Mouse (Mus musculus) v-Abl transformed pro-B cells (cell line): Measurements from ENCODE around the gene 4930404H24Rik.

Source experiments
- in situ Hi-C, 2 experiments: fragments of 400-800 bp; cut with MboI; formaldehyde crosslinking; loops; one replicate each; pipeline ENCODE4 v1.15.1; 2025; ENCODE audit not compliant: unreplicated experiment in 2 of 2

The 4930404H24Rik gene

GRCm38 (mm10) chr2:153499154-153499553, 6.6 kb downstream of the 4930404H24Rik start:
- in situ Hi-C loops, result loop anchor here in 1 of 2 experiments (25.0 kb wide), 1 partner anchor 438 kb away; the partner anchor contains the start of gene Bpifb4

- in situ Hi-C loops, result no loop called here
Observed at GRCm38 (mm10) chr2:153506385-153506784, 13.8 kb downstream of the 4930404H24Rik start.

- in situ Hi-C loops, result no loop called here
Observed at GRCm38 (mm10) chr2:153507969-153508368, 15.4 kb downstream of the 4930404H24Rik start.

GRCm38 (mm10) chr2:153508405-153508804, 15.8 kb downstream of the 4930404H24Rik start:
- in situ Hi-C loops, result no loop called here

GRCm38 (mm10) chr2:153509211-153510029, 16.8 kb downstream of the 4930404H24Rik start:
- in situ Hi-C loops, result no loop called here

GRCm38 (mm10) chr2:153510136-153510535, 17.5 kb downstream of the 4930404H24Rik start:
- in situ Hi-C loops, result no loop called here

GRCm38 (mm10) chr2:153511562-153511961, 19.0 kb downstream of the 4930404H24Rik start:
- in situ Hi-C loops, result no loop called here

- in situ Hi-C loops, result no loop called here
Observed at GRCm38 (mm10) chr2:153512416-153513323, 20.1 kb downstream of the 4930404H24Rik start.

GRCm38 (mm10) chr2:153513983-153514382, 21.4 kb downstream of the 4930404H24Rik start:
- in situ Hi-C loops, result no loop called here

- in situ Hi-C loops, result no loop called here
Observed at GRCm38 (mm10) chr2:153514497-153515380, 22.1 kb downstream of the 4930404H24Rik start.

GRCm38 (mm10) chr2:153515582-153515981, 23.0 kb downstream of the 4930404H24Rik start:
- in situ Hi-C loops, result no loop called here

GRCm38 (mm10) chr2:153516961-153517360, 24.4 kb downstream of the 4930404H24Rik start:
- in situ Hi-C loops, result no loop called here

- in situ Hi-C loops, result no loop called here
Observed at GRCm38 (mm10) chr2:153520057-153520456, 27.5 kb downstream of the 4930404H24Rik start.

GRCm38 (mm10) chr2:153522270-153522669, 29.7 kb downstream of the 4930404H24Rik start:
- in situ Hi-C loops, result no loop called here

GRCm38 (mm10) chr2:153523143-153523542, 30.6 kb downstream of the 4930404H24Rik start:
- in situ Hi-C loops, result no loop called here

- in situ Hi-C loops, result no loop called here
Observed at GRCm38 (mm10) chr2:153523656-153524055, 31.1 kb downstream of the 4930404H24Rik start.

- in situ Hi-C loops, result no loop called here
Observed at GRCm38 (mm10) chr2:153524727-153525126, 32.1 kb downstream of the 4930404H24Rik start.

GRCm38 (mm10) chr2:153525906-153526311, 33.3 kb downstream of the 4930404H24Rik start:
- in situ Hi-C loops, result no loop called here

- in situ Hi-C loops, result no loop called here
Observed at GRCm38 (mm10) chr2:153526850-153527530, 34.4 kb downstream of the 4930404H24Rik start.
